Mouse (Mus musculus): ENCODE data around the gene Ube2c.

GRCm38 (mm10) chr2:164821060-164821459 is 51.4 kb downstream of the Ube2c start:
- no peak for TF ChIP-seq CHD2 (IDR thresholded peaks at IDR 0.05; ENCODE audit: low read depth, low read length)
- TF ChIP-seq HCFC1 (IDR thresholded peaks at IDR 0.05; ENCODE audit: borderline replicate concordance, insufficient read depth, low read length) = no peak
- TF ChIP-seq ZNF384 (IDR thresholded peaks at IDR 0.05; ENCODE audit: low read depth, low read length) = no peak
- no peak for TF ChIP-seq MAFK (IDR thresholded peaks at IDR 0.05; ENCODE audit: insufficient read depth, low read depth, low read length)
- TF ChIP-seq ZC3H11A (IDR thresholded peaks at IDR 0.05; ENCODE audit: borderline replicate concordance, low read depth, low read length) = no peak

All from ES-E14 (cell line).